Mouse (Mus musculus) heart, embryonic 13.5 days (tissue): ENCODE data around the gene Sco2. TPM values are rescaled to one million over a fixed set of nuclear protein-coding genes. Genes with fewer than 3 reads are reported as not detected.

ENCODE experiments used
- ATAC-seq: fragments of 200-750 bp; cut with Nextera tagmentation; 2 replicates; pipeline ENCODE4 v1.8.0; 2017; ENCODE audit warnings: moderate TSS enrichment; ENCODE audit not compliant: insufficient number of reproducible peaks, low FRiP score, low TSS enrichment; ENCODE audit errors: extremely low read depth
- H3K27ac ChIP-seq: fragments of 300-500 bp; sonication (generic); replicated peaks from 2 replicates; pipeline ENCODE4 v1.5.1; 2015; ENCODE audit warnings: moderate library complexity, mild to moderate bottlenecking, inconsistent platforms
- H3K27me3 ChIP-seq: fragments of 300-500 bp; sonication (generic); replicated peaks from 2 replicates; pipeline ENCODE4 v1.6.1; 2015; ENCODE audit warnings: mild to moderate bottlenecking, inconsistent platforms
- H3K36me3 ChIP-seq: fragments of 300-500 bp; sonication (generic); 2 replicates; pipeline ENCODE4 v1.6.1; 2015; ENCODE audit warnings: mild to moderate bottlenecking, inconsistent platforms
- H3K4me1 ChIP-seq: fragments of 300-500 bp; sonication (generic); 2 replicates; pipeline ENCODE4 v1.6.1; 2015; ENCODE audit warnings: inconsistent platforms
- H3K4me2 ChIP-seq: fragments of 300-500 bp; sonication (generic); 2 replicates; pipeline ENCODE4 v1.6.1; 2015; ENCODE audit warnings: inconsistent platforms, mild to moderate bottlenecking, moderate library complexity
- H3K4me3 ChIP-seq: fragments of 300-500 bp; sonication (generic); 2 replicates; pipeline ENCODE4 v1.5.1; 2015; ENCODE audit warnings: moderate library complexity, mild to moderate bottlenecking, inconsistent platforms
- H3K9ac ChIP-seq: fragments of 300-500 bp; sonication (generic); 2 replicates; pipeline ENCODE4 v1.6.1; 2015; ENCODE audit warnings: inconsistent platforms, mild to moderate bottlenecking, moderate library complexity
- H3K9me3 ChIP-seq: fragments of 300-500 bp; sonication (generic); 2 replicates; pipeline ENCODE4 v1.6.1; 2016; ENCODE audit warnings: inconsistent platforms
- WGBS: fragments of 180-500 bp; shearing (Covaris S2); methylation state at CpG from one replicate; pipeline ENCODE4 v1.1.7; 2015; ENCODE audit warnings: mixed read lengths; 5-methylcytosine and 5-hydroxymethylcytosine counted together
- polyA plus RNA-seq: library from polyadenylated mRNA; unstranded; fragments of >200 nt; fragmentation: Nextera tagmentation; extraction: Ambion mirVana; gene quantifications from 2 replicates; pipeline ENCODE4 v1.2.1, GENCODE M21; 2015

Sco2 gene
- polyA plus RNA-seq, 1 experiment from 2014 or later, result 7.1 TPM

- no peaks in the 10 kb centered on the region for H3K9me3 ChIP-seq
- peaks cover 21% of the 10 kb centered on the region for H3K4me1 ChIP-seq
- H3K27ac ChIP-seq, result no peak overlapping the region
- WGBS, result 93% methylated on average over 14 of the region's 14 CpGs
- H3K9ac ChIP-seq, result no peak overlapping the region
- H3K27me3 ChIP-seq, result no peaks in the 10 kb centered on the region
- H3K4me3 ChIP-seq, result no peak overlapping the region
- H3K4me2 ChIP-seq, result no peak overlapping the region
- H3K36me3 ChIP-seq, result peaks cover 47% of the 10 kb centered on the region
- ATAC-seq, result no peak
Measured at GRCm38 (mm10) chr15:89352054-89352453, 21.6 kb downstream of the Sco2 start.

- WGBS, result 71% methylated on average over 15 of the region's 15 CpGs
- Histone ChIP-seq H3K4me3 (no peak overlapping the region), H3K4me2 (no peak overlapping the region), H3K27me3 (no peaks in the 10 kb centered on the region), H3K9me3 (no peaks in the 10 kb centered on the region), H3K36me3 (peaks cover 47% of the 10 kb centered on the region), H3K9ac (no peak overlapping the region; the same call in 1 of the 2 replicates), H3K4me1 (peaks cover 14% of the 10 kb centered on the region), H3K27ac (peak overlapping the region; percentile 50; the same call in 1 of the 2 replicates)
- ATAC-seq, result no peak
Measured at GRCm38 (mm10) chr15:89351302-89351701, 22.3 kb downstream of the Sco2 start.

- Histone ChIP-seq H3K9me3 (no peaks in the 10 kb centered on the region), H3K27ac (peak overlapping the region; percentile 50; the same call in 1 of the 2 replicates), H3K36me3 (peaks cover 47% of the 10 kb centered on the region), H3K4me3 (no peak overlapping the region), H3K9ac (no peak overlapping the region), H3K4me1 (peaks cover 14% of the 10 kb centered on the region), H3K4me2 (no peak overlapping the region), H3K27me3 (no peaks in the 10 kb centered on the region)
- no peak for ATAC-seq
- 69% methylated on average over 5 of the region's 5 CpGs for WGBS
Measured at GRCm38 (mm10) chr15:89350447-89350846, 23.2 kb downstream of the Sco2 start.

- H3K9me3 ChIP-seq, result no peaks in the 10 kb centered on the region
- H3K4me1 ChIP-seq, result no peaks in the 10 kb centered on the region
- no peaks in the 10 kb centered on the region for H3K27me3 ChIP-seq
- H3K36me3 ChIP-seq, result no peaks in the 10 kb centered on the region
- 76% methylated on average over 3 of the region's 3 CpGs for WGBS
- no peak overlapping the region for H3K9ac ChIP-seq
- H3K4me3 ChIP-seq, result no peak overlapping the region
- no peak overlapping the region for H3K27ac ChIP-seq
- no peak overlapping the region for H3K4me2 ChIP-seq
- ATAC-seq, result no peak
Measured at GRCm38 (mm10) chr15:89343325-89343724, 30.3 kb downstream of the Sco2 start.

- Histone ChIP-seq H3K4me1 (no peaks in the 10 kb centered on the region), H3K9me3 (no peaks in the 10 kb centered on the region), H3K27ac (no peak overlapping the region), H3K36me3 (no peaks in the 10 kb centered on the region), H3K27me3 (no peaks in the 10 kb centered on the region), H3K4me3 (no peak overlapping the region), H3K9ac (no peak overlapping the region), H3K4me2 (no peak overlapping the region)
- no peak for ATAC-seq
- WGBS, result 39% methylated on average over 1 of the region's 1 CpGs
Measured at GRCm38 (mm10) chr15:89341678-89342077, 32.0 kb downstream of the Sco2 start.

GRCm38 (mm10) chr15:89340136-89340535, 33.5 kb downstream of the Sco2 start:
- no peak for ATAC-seq
- Histone ChIP-seq H3K27ac (no peak overlapping the region), H3K27me3 (no peaks in the 10 kb centered on the region; the same call in 1 of the 2 replicates), H3K9me3 (no peaks in the 10 kb centered on the region), H3K4me3 (no peak overlapping the region), H3K9ac (no peak overlapping the region), H3K4me1 (no peaks in the 10 kb centered on the region), H3K36me3 (no peaks in the 10 kb centered on the region), H3K4me2 (no peak overlapping the region)
- 65% methylated on average over 3 of the region's 3 CpGs for WGBS

GRCm38 (mm10) chr15:89339696-89340095, 34.0 kb downstream of the Sco2 start:
- Histone ChIP-seq H3K9me3 (no peaks in the 10 kb centered on the region), H3K4me1 (no peaks in the 10 kb centered on the region), H3K27ac (no peak overlapping the region), H3K36me3 (no peaks in the 10 kb centered on the region), H3K27me3 (no peaks in the 10 kb centered on the region; the same call in 1 of the 2 replicates), H3K9ac (no peak overlapping the region), H3K4me2 (no peak overlapping the region), H3K4me3 (no peak overlapping the region)
- WGBS, result 71% methylated on average over 2 of the region's 2 CpGs
- ATAC-seq, result no peak

GRCm38 (mm10) chr15:89336422-89336821, 37.2 kb downstream of the Sco2 start:
- no peak for ATAC-seq

GRCm38 (mm10) chr15:89334774-89335537, 38.7 kb downstream of the Sco2 start:
- H3K9ac ChIP-seq, result no peak overlapping the region
- WGBS, result 79% methylated on average over 17 of the region's 17 CpGs
- no peak overlapping the region for H3K4me2 ChIP-seq
- no peak for ATAC-seq
- H3K36me3 ChIP-seq, result no peaks in the 10 kb centered on the region
- no peak overlapping the region for H3K27ac ChIP-seq
- H3K4me3 ChIP-seq, result no peak overlapping the region
- H3K4me1 ChIP-seq, result no peaks in the 10 kb centered on the region
- no peaks in the 10 kb centered on the region; the same call in 1 of the 2 replicates for H3K27me3 ChIP-seq
- H3K9me3 ChIP-seq, result no peaks in the 10 kb centered on the region

More at GRCm38 (mm10) chr15:89336422-89336821, 37.2 kb downstream of the Sco2 start:
- Histone ChIP-seq H3K36me3 (no peaks in the 10 kb centered on the region), H3K4me3 (no peak overlapping the region), H3K27me3 (no peaks in the 10 kb centered on the region; the same call in 1 of the 2 replicates), H3K9me3 (no peaks in the 10 kb centered on the region), H3K4me2 (no peak overlapping the region), H3K9ac (no peak overlapping the region), H3K27ac (no peak overlapping the region), H3K4me1 (no peaks in the 10 kb centered on the region)
- WGBS, result 75% methylated on average over 14 of the region's 14 CpGs

GRCm38 (mm10) chr15:89334271-89334670, 39.4 kb downstream of the Sco2 start, which contains the start of gene Miox:
Gene Miox, plus strand, starts transcription at chr15:89334398.
- Histone ChIP-seq H3K9me3 (no peaks in the 10 kb centered on the region), H3K9ac (no peak within 1 kb of the TSS), H3K27ac (no peak within 1 kb of the TSS), H3K4me2 (no peak within 1 kb of the TSS), H3K4me3 (no peak within 1 kb of the TSS), H3K27me3 (no peaks in the 10 kb centered on the region; the same call in 1 of the 2 replicates), H3K36me3 (no peaks in the 10 kb centered on the region), H3K4me1 (no peaks in the 10 kb centered on the region)
- 79% methylated on average over 7 of the region's 7 CpGs for WGBS
- no peak for ATAC-seq

- Histone ChIP-seq H3K9me3 (no peaks in the 10 kb centered on the region), H3K36me3 (no peaks in the 10 kb centered on the region), H3K27me3 (peaks cover 38% of the 10 kb centered on the region), H3K27ac (no peak overlapping the region), H3K9ac (no peak overlapping the region), H3K4me1 (peaks cover 5% of the 10 kb centered on the region; the same call in 1 of the 2 replicates), H3K4me3 (no peak overlapping the region), H3K4me2 (no peak overlapping the region)
- no peak for ATAC-seq
- 51% methylated on average over 5 of the region's 5 CpGs for WGBS
Measured at GRCm38 (mm10) chr15:89326441-89326840, 47.2 kb downstream of the Sco2 start.

- Histone ChIP-seq H3K9me3 (no peaks in the 10 kb centered on the region), H3K27ac (no peak overlapping the region), H3K36me3 (no peaks in the 10 kb centered on the region), H3K4me3 (peak overlapping the region; percentile 37; the same call in 1 of the 2 replicates), H3K4me2 (peak overlapping the region; percentile 69; the same call in 1 of the 2 replicates), H3K27me3 (peaks cover 47% of the 10 kb centered on the region), H3K4me1 (peaks cover 5% of the 10 kb centered on the region; the same call in 1 of the 2 replicates), H3K9ac (no peak overlapping the region)
- 67% methylated on average over 4 of the region's 4 CpGs for WGBS
- ATAC-seq, result no peak
Measured at GRCm38 (mm10) chr15:89323656-89324055, 50.0 kb downstream of the Sco2 start.
